Mouse (Mus musculus): Measurements from ENCODE around the gene Fam89a. TPM values are rescaled to one million over a fixed set of nuclear protein-coding genes. Genes with fewer than 3 reads are reported as not detected.
A peak's percentile ranks its signal among the peaks of the same experiment; 100 is the strongest.

Fam89a gene
- total RNA-seq, 2 experiments from 2014 or later: not detected

DNA sequence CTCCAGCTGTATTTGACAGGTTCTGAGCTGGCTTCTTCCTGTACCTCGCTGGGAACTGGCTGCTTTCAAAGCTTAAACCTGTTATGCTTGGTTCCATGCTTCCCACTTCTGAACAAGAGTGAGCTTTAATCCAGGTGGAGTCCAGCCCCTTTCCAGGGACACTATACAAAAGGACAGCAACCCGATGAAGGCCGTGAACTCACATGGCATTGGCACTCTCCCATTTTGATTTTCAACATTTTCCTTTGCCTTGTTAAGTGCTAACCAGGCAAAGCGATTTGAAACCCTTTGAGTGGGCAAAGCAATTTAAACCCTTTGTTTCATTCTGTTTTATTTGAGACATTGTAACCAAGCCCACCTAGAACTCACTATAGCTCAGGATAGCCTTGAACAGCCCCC is 3.2 kb upstream of the Fam89a start:
- no peak for ATAC-seq (replicated peaks; ENCODE audit: poor library complexity, severe bottlenecking)

DNA sequence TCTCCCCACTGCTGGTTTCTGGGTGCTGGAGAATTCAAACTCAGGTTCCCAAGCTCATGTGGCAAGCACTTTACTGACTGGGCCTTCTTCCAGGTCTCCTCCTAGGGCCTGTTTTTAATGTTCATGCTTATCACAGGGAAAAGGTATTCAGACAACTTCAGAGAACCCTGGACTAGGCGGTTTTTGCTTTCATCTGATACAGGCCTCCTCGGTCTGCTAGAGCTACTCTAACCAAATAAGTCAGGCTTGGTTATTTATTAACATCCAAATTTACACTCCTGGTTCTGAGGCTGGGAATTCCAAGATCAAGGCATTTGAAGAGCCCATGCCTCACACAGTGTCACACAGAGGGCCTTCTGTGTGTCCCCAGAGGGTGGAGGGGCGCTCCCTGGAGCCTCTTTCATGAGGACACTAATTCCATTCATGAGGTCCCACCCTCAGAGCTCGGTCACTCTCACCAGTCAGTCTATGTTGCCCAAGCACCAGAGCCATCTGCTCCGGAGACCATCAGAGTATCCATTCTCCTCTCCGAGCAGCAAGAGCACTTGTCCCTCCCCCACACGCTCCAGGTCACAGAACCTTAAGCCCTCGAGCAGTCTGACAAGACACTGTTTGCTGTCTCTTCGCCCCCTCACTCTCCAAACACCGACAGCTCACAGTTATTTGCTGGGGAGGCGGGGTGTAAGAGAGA is 2.6 kb upstream of the Fam89a start:
- no peak for ATAC-seq (replicated peaks; ENCODE audit: poor library complexity, severe bottlenecking)

DNA sequence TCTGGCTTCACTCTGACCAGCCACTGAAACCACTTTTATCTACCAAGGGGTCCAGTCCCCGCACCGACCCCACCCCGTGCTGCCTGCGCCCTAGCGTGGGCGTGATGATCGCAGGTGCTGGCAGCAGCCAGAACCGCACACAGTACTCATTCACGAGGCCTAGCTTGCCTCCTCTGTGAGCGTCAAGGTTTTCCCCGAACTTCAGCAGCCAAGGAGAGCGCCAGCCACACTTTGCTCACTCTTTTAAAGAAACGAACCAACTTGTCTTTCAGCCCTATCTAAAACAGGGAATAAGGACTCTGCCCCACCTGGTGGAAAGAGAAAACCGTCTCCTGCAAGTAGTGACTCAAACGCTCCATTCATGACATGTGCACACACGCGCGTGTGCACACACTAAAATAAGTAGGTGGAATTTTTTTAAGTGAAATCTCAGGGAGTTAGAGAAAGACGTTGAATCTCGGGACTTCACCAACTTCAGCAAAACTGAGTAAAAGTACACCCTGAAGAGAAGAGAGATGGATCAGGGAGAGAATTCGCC is 762 bp upstream of the Fam89a start:
- ATAC-seq (replicated peaks; ENCODE audit: poor library complexity, severe bottlenecking): no peak

DNA sequence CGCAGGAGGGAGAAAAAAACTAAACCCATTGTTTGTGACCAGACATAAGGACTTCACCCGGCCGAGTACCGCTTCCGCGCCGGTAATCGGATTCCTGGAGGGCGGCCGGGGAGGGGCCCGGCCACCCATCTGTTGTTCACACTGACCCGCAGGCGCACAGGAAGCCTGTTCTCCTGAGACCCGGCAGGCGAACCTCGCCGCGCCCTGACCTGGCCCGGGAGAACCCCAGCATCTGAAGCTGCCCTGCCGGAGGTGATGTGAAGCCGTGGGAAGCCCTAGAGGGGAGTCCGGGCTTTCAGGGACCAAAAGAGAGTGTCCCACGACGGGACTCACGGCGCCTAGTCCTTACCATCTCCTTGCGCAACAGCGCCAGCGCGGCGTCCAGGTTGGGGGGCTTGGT is 441 bp downstream of the Fam89a start:
- ATAC-seq (replicated peaks; ENCODE audit: poor library complexity, severe bottlenecking): peak; percentile 11; the same call in 1 of the 2 replicates

- no peak for ATAC-seq (replicated peaks; ENCODE audit: poor library complexity, severe bottlenecking)
These were observed 5.0 kb downstream of the Fam89a start for GRCm38 (mm10) chr8:124746661-124747060.

- ATAC-seq (replicated peaks; ENCODE audit: poor library complexity, severe bottlenecking): no peak
These were observed 12.4 kb downstream of the Fam89a start for GRCm38 (mm10) chr8:124739268-124739667.

- no peak for ATAC-seq (replicated peaks; ENCODE audit: poor library complexity, severe bottlenecking)
These were observed 16.2 kb downstream of the Fam89a start for GRCm38 (mm10) chr8:124735371-124735911.

- ATAC-seq (replicated peaks; ENCODE audit: poor library complexity, severe bottlenecking): peak; percentile 79
These were observed 18.8 kb downstream of the Fam89a start for GRCm38 (mm10) chr8:124732828-124733227.

- no peak for ATAC-seq (replicated peaks; ENCODE audit: poor library complexity, severe bottlenecking)
These were observed 27.3 kb downstream of the Fam89a start for GRCm38 (mm10) chr8:124724301-124724700.

DNA sequence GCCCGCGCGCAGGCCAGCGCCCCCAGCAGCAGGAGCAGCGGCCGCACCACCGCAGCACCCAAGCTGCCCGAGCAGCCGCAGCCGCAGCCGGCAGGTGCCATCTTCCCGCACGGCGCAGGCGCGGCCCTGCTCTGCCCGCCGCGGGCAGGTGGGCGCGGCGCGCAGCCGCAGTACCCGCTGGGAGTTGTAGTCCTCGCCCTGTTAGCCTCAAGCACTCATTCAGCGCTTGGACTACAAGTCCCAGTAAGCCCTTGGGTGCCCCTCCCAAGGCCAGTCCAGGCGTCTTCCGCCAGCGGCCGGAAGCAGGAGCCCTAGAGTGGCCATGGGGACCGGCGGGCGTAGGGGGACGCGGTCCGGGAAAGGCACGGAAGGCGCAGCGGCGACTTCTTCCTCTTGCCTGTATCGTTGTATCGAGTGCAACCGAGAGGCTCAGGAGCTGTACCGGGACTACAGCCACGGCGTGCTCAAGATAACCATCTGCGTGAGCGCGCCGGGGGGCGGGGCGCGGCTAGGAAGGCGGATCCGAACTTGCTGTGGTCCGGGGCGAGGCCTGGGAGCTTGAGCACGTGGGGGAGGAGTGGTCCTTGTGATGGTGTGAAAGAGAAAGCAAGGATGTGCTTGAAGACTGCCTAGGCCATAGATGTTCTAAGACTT is 29.6 kb downstream of the Fam89a start, which contains the start of the genes Ttc13 and Arv1:
Gene Ttc13, minus strand, starts transcription at position 122 of the 654 bp plus-strand sequence.
Gene Arv1, plus strand, starts transcription at position 278 of the 654 bp plus-strand sequence.
- peak; percentile 94 for ATAC-seq (replicated peaks; ENCODE audit: poor library complexity, severe bottlenecking)

- ATAC-seq (replicated peaks; ENCODE audit: poor library complexity, severe bottlenecking): no peak
These were observed 30.4 kb downstream of the Fam89a start for GRCm38 (mm10) chr8:124720938-124721861.

- ATAC-seq (replicated peaks; ENCODE audit: poor library complexity, severe bottlenecking): no peak
These were observed 31.5 kb downstream of the Fam89a start for GRCm38 (mm10) chr8:124720133-124720532.

DNA sequence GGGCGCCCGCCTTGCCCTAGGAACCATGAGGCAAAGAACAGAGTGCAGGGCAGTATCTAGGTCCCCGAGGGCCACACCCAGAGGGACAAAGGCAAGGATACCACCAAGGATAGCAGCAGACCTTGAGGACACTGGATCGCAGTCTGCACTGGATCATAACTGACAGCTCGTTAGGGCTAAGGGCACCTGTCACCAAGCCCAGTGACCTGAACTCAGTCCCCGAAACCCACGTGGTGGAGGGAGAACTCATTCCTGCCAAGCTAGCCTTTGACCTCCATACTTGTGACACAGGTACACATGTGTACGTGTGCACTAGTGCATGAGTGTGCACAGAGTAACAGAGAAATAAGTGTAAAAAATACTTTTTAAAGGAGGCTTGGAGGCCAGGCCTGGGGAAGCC is 35.9 kb downstream of the Fam89a start:
- ATAC-seq (replicated peaks; ENCODE audit: poor library complexity, severe bottlenecking): no peak

GRCm38 (mm10) chr8:124713207-124713606 is 38.4 kb downstream of the Fam89a start:
- no peak for ATAC-seq (replicated peaks; ENCODE audit: poor library complexity, severe bottlenecking)

- ATAC-seq (replicated peaks; ENCODE audit: poor library complexity, severe bottlenecking): no peak
These were observed 45.8 kb downstream of the Fam89a start for GRCm38 (mm10) chr8:124705823-124706222.

DNA sequence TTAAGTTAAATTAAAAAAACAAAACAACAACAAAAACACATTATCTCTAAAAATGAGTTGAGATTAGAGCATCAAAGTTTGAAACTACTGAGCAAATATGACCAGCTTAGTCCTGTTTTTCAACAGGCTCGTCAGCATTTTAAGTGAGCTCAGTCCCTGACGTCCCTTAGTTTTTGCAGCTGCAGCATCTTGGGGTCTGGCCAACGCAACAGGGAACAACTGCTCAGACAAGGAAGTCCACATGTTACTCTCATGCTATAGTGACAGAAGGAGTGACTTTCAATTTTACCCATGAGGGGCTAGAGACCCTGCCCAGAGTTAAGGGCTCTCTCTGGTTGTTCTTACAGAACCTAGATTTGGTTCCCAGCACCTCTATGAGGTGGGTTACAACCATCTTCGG is 47.3 kb downstream of the Fam89a start:
- no peak for ATAC-seq (replicated peaks; ENCODE audit: poor library complexity, severe bottlenecking)

DNA sequence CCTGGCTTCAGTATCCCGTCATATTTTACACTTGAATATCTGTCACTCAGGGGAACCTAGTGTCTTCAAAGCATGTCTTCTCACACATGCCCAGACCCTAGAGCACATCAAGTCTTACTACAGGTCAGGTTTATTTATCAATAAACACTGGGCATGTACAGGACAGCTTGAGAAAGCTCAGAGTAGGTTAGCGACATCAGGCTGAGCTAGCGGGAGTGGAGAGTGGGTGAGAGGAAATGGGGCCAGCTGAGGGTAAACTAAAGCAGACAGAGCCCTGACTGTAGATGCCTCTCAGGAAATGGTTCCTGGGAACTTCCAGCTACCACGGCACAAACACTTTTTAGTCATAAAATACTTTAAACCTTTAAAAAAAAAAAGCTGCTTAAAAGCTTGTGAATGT is 48.1 kb downstream of the Fam89a start:
- no peak for ATAC-seq (replicated peaks; ENCODE audit: poor library complexity, severe bottlenecking)

- ATAC-seq (replicated peaks; ENCODE audit: poor library complexity, severe bottlenecking): no peak
These were observed 49.4 kb downstream of the Fam89a start for GRCm38 (mm10) chr8:124702183-124702582.

- ATAC-seq (replicated peaks; ENCODE audit: poor library complexity, severe bottlenecking): peak; percentile 33; the same call in 1 of the 2 replicates
These were observed 50.6 kb downstream of the Fam89a start for GRCm38 (mm10) chr8:124701023-124701422.

DNA sequence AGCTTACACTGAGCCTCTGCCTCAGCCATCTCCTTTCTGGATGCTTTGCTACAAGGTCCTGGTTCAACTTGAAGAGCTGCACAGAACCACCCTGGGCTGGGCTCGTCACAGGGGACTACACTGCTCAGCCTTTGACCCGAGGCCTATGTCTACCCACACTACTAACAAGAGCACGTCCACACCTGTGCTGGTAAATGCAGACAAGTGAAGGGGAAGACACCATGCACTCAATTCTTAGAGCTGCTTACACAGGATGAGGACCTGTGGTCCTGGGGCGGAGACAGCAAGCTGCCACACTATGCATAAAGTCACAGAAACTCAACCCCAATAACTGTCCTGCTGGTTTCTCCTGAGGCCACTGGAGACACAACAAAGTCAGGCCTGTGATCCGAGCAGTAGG is 51.4 kb downstream of the Fam89a start:
- no peak for ATAC-seq (replicated peaks; ENCODE audit: poor library complexity, severe bottlenecking)

Data from granulocyte monocyte progenitor cell, adult 5-6 weeks (primary cell).